Mouse (Mus musculus) megakaryocyte, embryonic 14.5 days (primary cell): ENCODE data around the gene Dcun1d4.

ENCODE experiments used
- FLI1 ChIP-seq: IDR thresholded peaks from 2 replicates; pipeline ENCODE4 v1.6.1; 2012; ENCODE audit warnings: low read length, inconsistent platforms, mixed read lengths
- GATA1 ChIP-seq: IDR thresholded peaks from 3 replicates; pipeline ENCODE4 v1.6.1; 2012; ENCODE audit warnings: mixed read lengths, low read length, inconsistent platforms, borderline replicate concordance

- TF ChIP-seq GATA1 = no peak
- no peak for TF ChIP-seq FLI1
Observed at GRCm38 (mm10) chr5:73598943-73599695, 118.3 kb downstream of the Dcun1d4 start.
